Mouse (Mus musculus): ENCODE data around the gene Rgr. TPM values are rescaled to one million over a fixed set of nuclear protein-coding genes. Genes with fewer than 3 reads are reported as not detected.
A peak's percentile ranks its signal among the peaks of the same experiment; 100 is the strongest.

The Rgr gene
- polyA plus RNA-seq (2015; fragmentation: Nextera tagmentation; extraction: Ambion mirVana), result not detected in 2 replicates

- 52% methylated on average over 1 of the region's 1 CpGs for WGBS (ENCODE audit: insufficient replicate concordance)
- Histone ChIP-seq H3K9me3 (replicated peaks) (no peaks in the 10 kb centered on the region), H3K4me2 (no peak within 1 kb of the TSS), H3K4me1 (replicated peaks) (no peaks in the 10 kb centered on the region), H3K4me3 (replicated peaks) (no peak within 1 kb of the TSS), H3K27me3 (no peaks in the 10 kb centered on the region), H3K27ac (replicated peaks) (no peak within 1 kb of the TSS), H3K9ac (no peak within 1 kb of the TSS), H3K36me3 (replicated peaks) (no peaks in the 10 kb centered on the region)
- ATAC-seq (ENCODE audit: insufficient read depth), result no peak
Observed at GRCm38 (mm10) chr14:37048914-37049410, at the start of gene Rgr. Gene Rgr, minus strand, starts transcription at chr14:37048964.

GRCm38 (mm10) chr14:37097956-37098530 is 49.3 kb upstream of the Rgr start, which contains the start of gene Cdhr1:
Gene Cdhr1, minus strand, starts transcription at chr14:37098347.
- WGBS (ENCODE audit: insufficient replicate concordance), result 2% methylated on average over 30 of the region's 30 CpGs

GRCm38 (mm10) chr14:37095556-37095955 is 46.8 kb upstream of the Rgr start:
- no peaks in the 10 kb centered on the region for H3K4me1 ChIP-seq (replicated peaks)
- H3K27ac ChIP-seq (replicated peaks), result no peak overlapping the region
- H3K4me3 ChIP-seq (replicated peaks), result no peak overlapping the region
- H3K9me3 ChIP-seq (replicated peaks), result no peaks in the 10 kb centered on the region
- H3K9ac ChIP-seq, result no peak overlapping the region
- no peak for ATAC-seq (ENCODE audit: insufficient read depth)
- 49% methylated on average over 4 of the region's 4 CpGs for WGBS (ENCODE audit: insufficient replicate concordance)
- no peak overlapping the region for H3K4me2 ChIP-seq
- peaks cover 35% of the 10 kb centered on the region for H3K27me3 ChIP-seq
- H3K36me3 ChIP-seq (replicated peaks), result no peaks in the 10 kb centered on the region

More at GRCm38 (mm10) chr14:37097956-37098530, 49.3 kb upstream of the Rgr start, which contains the start of gene Cdhr1:
- Histone ChIP-seq H3K9ac (no peak within 1 kb of the TSS), H3K4me2 (peak within 1 kb of the TSS; percentile 13; the same call in 1 of the 2 replicates), H3K4me3 (replicated peaks) (no peak within 1 kb of the TSS), H3K27ac (replicated peaks) (no peak within 1 kb of the TSS), H3K27me3 (peaks cover 35% of the 10 kb centered on the region), H3K9me3 (replicated peaks) (no peaks in the 10 kb centered on the region), H3K4me1 (replicated peaks) (no peaks in the 10 kb centered on the region), H3K36me3 (replicated peaks) (no peaks in the 10 kb centered on the region)
- no peak for ATAC-seq (ENCODE audit: insufficient read depth)

GRCm38 (mm10) chr14:37094436-37094835 is 45.7 kb upstream of the Rgr start:
- Histone ChIP-seq H3K4me2 (no peak overlapping the region), H3K9ac (no peak overlapping the region), H3K27ac (replicated peaks) (no peak overlapping the region), H3K4me3 (replicated peaks) (no peak overlapping the region), H3K36me3 (replicated peaks) (no peaks in the 10 kb centered on the region), H3K9me3 (replicated peaks) (no peaks in the 10 kb centered on the region), H3K4me1 (replicated peaks) (no peaks in the 10 kb centered on the region), H3K27me3 (peaks cover 27% of the 10 kb centered on the region)
- no peak for ATAC-seq (ENCODE audit: insufficient read depth)
- 77% methylated on average over 6 of the region's 6 CpGs for WGBS (ENCODE audit: insufficient replicate concordance)

- H3K27ac ChIP-seq (replicated peaks), result no peak overlapping the region
- H3K4me1 ChIP-seq (replicated peaks), result no peaks in the 10 kb centered on the region
- no peaks in the 10 kb centered on the region for H3K9me3 ChIP-seq (replicated peaks)
- 22% methylated on average over 4 of the region's 4 CpGs for WGBS (ENCODE audit: insufficient replicate concordance)
- no peak for ATAC-seq (ENCODE audit: insufficient read depth)
- no peak overlapping the region for H3K4me3 ChIP-seq (replicated peaks)
- H3K4me2 ChIP-seq, result no peak overlapping the region
- H3K9ac ChIP-seq, result no peak overlapping the region
- H3K36me3 ChIP-seq (replicated peaks), result no peaks in the 10 kb centered on the region
- no peaks in the 10 kb centered on the region for H3K27me3 ChIP-seq
Observed at GRCm38 (mm10) chr14:37083755-37084154, 35.0 kb upstream of the Rgr start.

GRCm38 (mm10) chr14:37080724-37081123 is 32.0 kb upstream of the Rgr start:
- no peak overlapping the region for H3K9ac ChIP-seq
- H3K36me3 ChIP-seq (replicated peaks), result no peaks in the 10 kb centered on the region
- H3K27ac ChIP-seq (replicated peaks), result no peak overlapping the region
- 51% methylated on average over 1 of the region's 1 CpGs for WGBS (ENCODE audit: insufficient replicate concordance)
- no peak overlapping the region for H3K4me2 ChIP-seq
- no peaks in the 10 kb centered on the region for H3K27me3 ChIP-seq
- no peaks in the 10 kb centered on the region for H3K4me1 ChIP-seq (replicated peaks)
- ATAC-seq (ENCODE audit: insufficient read depth), result no peak
- no peaks in the 10 kb centered on the region for H3K9me3 ChIP-seq (replicated peaks)
- no peak overlapping the region for H3K4me3 ChIP-seq (replicated peaks)

GRCm38 (mm10) chr14:37068516-37068915 is 19.8 kb upstream of the Rgr start:
- no peaks in the 10 kb centered on the region for H3K27me3 ChIP-seq
- H3K9ac ChIP-seq, result no peak overlapping the region
- no peaks in the 10 kb centered on the region for H3K4me1 ChIP-seq (replicated peaks)
- no peak overlapping the region for H3K4me2 ChIP-seq
- no peak for ATAC-seq (ENCODE audit: insufficient read depth)
- no peaks in the 10 kb centered on the region for H3K9me3 ChIP-seq (replicated peaks)
- no peak overlapping the region for H3K4me3 ChIP-seq (replicated peaks)
- no peaks in the 10 kb centered on the region for H3K36me3 ChIP-seq (replicated peaks)
- H3K27ac ChIP-seq (replicated peaks), result no peak overlapping the region
- WGBS (ENCODE audit: insufficient replicate concordance), result 17% methylated on average over 9 of the region's 9 CpGs

GRCm38 (mm10) chr14:37067629-37068028 is 18.9 kb upstream of the Rgr start, which contains the start of gene Lrit2:
Gene Lrit2, plus strand, starts transcription at chr14:37067929.
- Histone ChIP-seq H3K4me2 (no peak within 1 kb of the TSS), H3K36me3 (replicated peaks) (no peaks in the 10 kb centered on the region), H3K27ac (replicated peaks) (no peak within 1 kb of the TSS), H3K9me3 (replicated peaks) (no peaks in the 10 kb centered on the region), H3K9ac (no peak within 1 kb of the TSS), H3K27me3 (no peaks in the 10 kb centered on the region), H3K4me3 (replicated peaks) (no peak within 1 kb of the TSS), H3K4me1 (replicated peaks) (no peaks in the 10 kb centered on the region)
- WGBS (ENCODE audit: insufficient replicate concordance), result 54% methylated on average over 5 of the region's 5 CpGs
- ATAC-seq (ENCODE audit: insufficient read depth), result no peak

- Histone ChIP-seq H3K27me3 (no peaks in the 10 kb centered on the region), H3K36me3 (replicated peaks) (no peaks in the 10 kb centered on the region), H3K4me3 (replicated peaks) (no peak overlapping the region), H3K9ac (no peak overlapping the region), H3K4me2 (no peak overlapping the region), H3K4me1 (replicated peaks) (no peaks in the 10 kb centered on the region), H3K9me3 (replicated peaks) (no peaks in the 10 kb centered on the region), H3K27ac (replicated peaks) (no peak overlapping the region)
- no peak for ATAC-seq (ENCODE audit: insufficient read depth)
- WGBS (ENCODE audit: insufficient replicate concordance), result 38% methylated on average over 2 of the region's 2 CpGs
Observed at GRCm38 (mm10) chr14:37066636-37067035, 17.9 kb upstream of the Rgr start.

- ATAC-seq (ENCODE audit: insufficient read depth), result no peak
- Histone ChIP-seq H3K4me2 (no peak overlapping the region), H3K27me3 (no peaks in the 10 kb centered on the region)
Observed at GRCm38 (mm10) chr14:37064849-37065248, 16.1 kb upstream of the Rgr start.

GRCm38 (mm10) chr14:37034432-37034831 is 14.3 kb downstream of the Rgr start:
- no peak for ATAC-seq (ENCODE audit: insufficient read depth)
- no peak overlapping the region for H3K9ac ChIP-seq
- 42% methylated on average over 5 of the region's 5 CpGs for WGBS (ENCODE audit: insufficient replicate concordance)
- H3K27ac ChIP-seq (replicated peaks), result no peak overlapping the region
- no peaks in the 10 kb centered on the region for H3K4me1 ChIP-seq (replicated peaks)
- H3K27me3 ChIP-seq, result no peaks in the 10 kb centered on the region
- H3K4me3 ChIP-seq (replicated peaks), result no peak overlapping the region
- H3K36me3 ChIP-seq (replicated peaks), result no peaks in the 10 kb centered on the region
- H3K4me2 ChIP-seq, result no peak overlapping the region
- H3K9me3 ChIP-seq (replicated peaks), result no peaks in the 10 kb centered on the region

More at GRCm38 (mm10) chr14:37064849-37065248, 16.1 kb upstream of the Rgr start:
- no peak overlapping the region for H3K9ac ChIP-seq
- no peak overlapping the region for H3K4me3 ChIP-seq (replicated peaks)
- no peaks in the 10 kb centered on the region for H3K36me3 ChIP-seq (replicated peaks)
- H3K27ac ChIP-seq (replicated peaks), result no peak overlapping the region
- 37% methylated on average over 2 of the region's 2 CpGs for WGBS (ENCODE audit: insufficient replicate concordance)
- H3K9me3 ChIP-seq (replicated peaks), result no peaks in the 10 kb centered on the region
- no peaks in the 10 kb centered on the region for H3K4me1 ChIP-seq (replicated peaks)

- WGBS (ENCODE audit: insufficient replicate concordance), result 15% methylated on average over 7 of the region's 7 CpGs
- Histone ChIP-seq H3K27ac (replicated peaks) (no peak overlapping the region), H3K36me3 (replicated peaks) (no peaks in the 10 kb centered on the region), H3K9ac (no peak overlapping the region), H3K9me3 (replicated peaks) (no peaks in the 10 kb centered on the region), H3K4me3 (replicated peaks) (no peak overlapping the region), H3K27me3 (no peaks in the 10 kb centered on the region), H3K4me1 (replicated peaks) (no peaks in the 10 kb centered on the region), H3K4me2 (no peak overlapping the region)
- ATAC-seq (ENCODE audit: insufficient read depth), result no peak
Observed at GRCm38 (mm10) chr14:37033241-37033640, 15.5 kb downstream of the Rgr start.
